Mouse (Mus musculus): ENCODE measurements at regions not wholly inside any gene's neighbourhood (a gene's known extent, or its start where the extent isn't known, plus 50 kb on each side); places are given as distances from the start of the nearest gene placed in this dataset.

GRCm38 (mm10) chr8:34689825-34690493, 578.4 kb upstream of the Gm10131 start (continued):
- TF ChIP-seq NRF1 (IDR thresholded peaks at IDR 0.05; ENCODE audit: insufficient read depth, low read depth, low read length, poor library complexity, severe bottlenecking), result no peak
- no peak for TF ChIP-seq CHD1 (IDR thresholded peaks at IDR 0.05; ENCODE audit: low read depth, low read length)
- TF ChIP-seq USF1 (IDR thresholded peaks at IDR 0.05; ENCODE audit: low read depth, low read length), result no peak
- no peak for TF ChIP-seq MAFK (IDR thresholded peaks at IDR 0.05; ENCODE audit: borderline replicate concordance, low read depth, low read length)

- H3K36me3 ChIP-seq (ENCODE audit: control insufficient read depth in 1 of 2, insufficient read depth in 2 of 2, low read length in 2 of 2), result no peaks in the 10 kb centered on the region
- no peak overlapping the region for H3K4me3 ChIP-seq (ENCODE audit: control insufficient read depth in 1 of 2, insufficient read depth in 1 of 2, low read depth in 2 of 2, low read length in 2 of 2)
- H3K9ac ChIP-seq (ENCODE audit: control insufficient read depth, low read depth, low read length, poor library complexity, severe bottlenecking), result no peak overlapping the region
- no peak for DNase-seq (ENCODE audit: low read depth, low spot score)
- H3K27ac ChIP-seq (ENCODE audit: control insufficient read depth, low read depth, low read length), result no peak overlapping the region
- TF ChIP-seq MYB (IDR thresholded peaks at IDR 0.05; ENCODE audit: low read depth, low read length) (no peak), USF1 (IDR thresholded peaks at IDR 0.05; ENCODE audit: low read depth, low read length) (no peak), NRF1 (IDR thresholded peaks at IDR 0.05; ENCODE audit: insufficient read depth, low read depth, low read length, poor library complexity, severe bottlenecking) (no peak)
- no peaks in the 10 kb centered on the region for H3K79me2 ChIP-seq (ENCODE audit: control insufficient read depth, insufficient read depth, low read length, poor library complexity)
- H3K4me1 ChIP-seq (ENCODE audit: control insufficient read depth in 1 of 2, insufficient read depth in 2 of 2, low read length in 2 of 2), result no peaks in the 10 kb centered on the region
- H3K27me3 ChIP-seq (ENCODE audit: control insufficient read depth in 1 of 2, insufficient read depth in 2 of 2, low read length in 2 of 2), result no peaks in the 10 kb centered on the region
- H3K9me3 ChIP-seq (replicated peaks; ENCODE audit: insufficient read depth, low read length), result no peaks in the 10 kb centered on the region
Observed at GRCm38 (mm10) chr8:34689049-34689824, 577.7 kb upstream of the Gm10131 start.

- no peak overlapping the region for H3K4me3 ChIP-seq (ENCODE audit: control insufficient read depth in 1 of 2, insufficient read depth in 1 of 2, low read depth in 2 of 2, low read length in 2 of 2)
- no peaks in the 10 kb centered on the region for H3K9me3 ChIP-seq (replicated peaks; ENCODE audit: insufficient read depth, low read length)
- H3K4me1 ChIP-seq (ENCODE audit: control insufficient read depth in 1 of 2, insufficient read depth in 2 of 2, low read length in 2 of 2), result no peaks in the 10 kb centered on the region
- no peaks in the 10 kb centered on the region for H3K27me3 ChIP-seq (ENCODE audit: control insufficient read depth in 1 of 2, insufficient read depth in 2 of 2, low read length in 2 of 2)
- no peak overlapping the region for H3K27ac ChIP-seq (ENCODE audit: control insufficient read depth, low read depth, low read length)
- no peaks in the 10 kb centered on the region for H3K79me2 ChIP-seq (ENCODE audit: control insufficient read depth, insufficient read depth, low read length, poor library complexity)
- no peak for TF ChIP-seq RCOR1 (IDR thresholded peaks at IDR 0.05; ENCODE audit: low read depth, low read length)
- no peak for TF ChIP-seq ELF1 (IDR thresholded peaks at IDR 0.05; ENCODE audit: low read depth, low read length)
- TF ChIP-seq TBP (IDR thresholded peaks at IDR 0.05; ENCODE audit: low read depth, low read length), result no peak
- no peak for DNase-seq (ENCODE audit: low read depth, low spot score)
- H3K36me3 ChIP-seq (ENCODE audit: control insufficient read depth in 1 of 2, insufficient read depth in 2 of 2, low read length in 2 of 2), result no peaks in the 10 kb centered on the region
- no peak overlapping the region for H3K9ac ChIP-seq (ENCODE audit: control insufficient read depth, low read depth, low read length, poor library complexity, severe bottlenecking)
Observed at GRCm38 (mm10) chr8:34688396-34689048, 577.0 kb upstream of the Gm10131 start.

GRCm38 (mm10) chr8:34686371-34686770, 574.8 kb upstream of the Gm10131 start:
- no peak overlapping the region for H3K4me3 ChIP-seq (ENCODE audit: control insufficient read depth in 1 of 2, insufficient read depth in 1 of 2, low read depth in 2 of 2, low read length in 2 of 2)
- no peaks in the 10 kb centered on the region for H3K36me3 ChIP-seq (ENCODE audit: control insufficient read depth in 1 of 2, insufficient read depth in 2 of 2, low read length in 2 of 2)
- no peak overlapping the region for H3K9ac ChIP-seq (ENCODE audit: control insufficient read depth, low read depth, low read length, poor library complexity, severe bottlenecking)
- no peak overlapping the region for H3K27ac ChIP-seq (ENCODE audit: control insufficient read depth, low read depth, low read length)
- H3K79me2 ChIP-seq (ENCODE audit: control insufficient read depth, insufficient read depth, low read length, poor library complexity), result no peaks in the 10 kb centered on the region
- no peaks in the 10 kb centered on the region for H3K27me3 ChIP-seq (ENCODE audit: control insufficient read depth in 1 of 2, insufficient read depth in 2 of 2, low read length in 2 of 2)
- no peaks in the 10 kb centered on the region for H3K4me1 ChIP-seq (ENCODE audit: control insufficient read depth in 1 of 2, insufficient read depth in 2 of 2, low read length in 2 of 2)
- DNase-seq (ENCODE audit: low read depth, low spot score), result no peak
- no peaks in the 10 kb centered on the region for H3K9me3 ChIP-seq (replicated peaks; ENCODE audit: insufficient read depth, low read length)
- TF ChIP-seq USF2 (IDR thresholded peaks at IDR 0.05; ENCODE audit: borderline replicate concordance in 1 of 2, insufficient read depth in 1 of 2, low read depth in 1 of 2, low read length in 2 of 2) (no peak), MEF2A (IDR thresholded peaks at IDR 0.05; ENCODE audit: extremely low read depth, insufficient replicate concordance, low read depth, low read length, poor library complexity, severe bottlenecking) (no peak), ELF1 (IDR thresholded peaks at IDR 0.05; ENCODE audit: low read depth, low read length) (no peak), NELFE (IDR thresholded peaks at IDR 0.05; ENCODE audit: low read depth, low read length) (no peak), USF1 (IDR thresholded peaks at IDR 0.05; ENCODE audit: low read depth, low read length) (no peak), EP300 (IDR thresholded peaks at IDR 0.05; ENCODE audit: low read depth in 1 of 2, low read length in 2 of 2) (no peak), KAT2A (conservative IDR thresholded peaks at IDR 0.05; ENCODE audit: low read depth, low read length) (no peak), ZMIZ1 (IDR thresholded peaks at IDR 0.05; ENCODE audit: low read depth, low read length) (no peak), ZC3H11A (IDR thresholded peaks at IDR 0.05; ENCODE audit: low read depth, low read length) (no peak), RCOR1 (IDR thresholded peaks at IDR 0.05; ENCODE audit: low read depth, low read length) (no peak), TAL1 (IDR thresholded peaks at IDR 0.05; ENCODE audit: low read length) (no peak), TBP (IDR thresholded peaks at IDR 0.05; ENCODE audit: low read depth, low read length) (no peak), MYB (IDR thresholded peaks at IDR 0.05; ENCODE audit: low read depth, low read length) (no peak), JUND (IDR thresholded peaks at IDR 0.05; ENCODE audit: low read depth, low read length) (no peak), MYC (IDR thresholded peaks at IDR 0.05; ENCODE audit: low read depth, low read length) (no peak)

All from MEL (cell line).